Mouse (Mus musculus) spleen, adult 12 weeks (tissue): ENCODE measurements around the gene Eml5.

Source experiments
- DNase-seq: peaks from one replicate; pipeline ENCODE4 v3.0.0; 2022; ENCODE audit warnings: low spot score

Eml5 gene

GRCm38 (mm10) chr12:98833901-98834300 lies 67.4 kb downstream of the Eml5 start:
- DNase-seq: no peak

GRCm38 (mm10) chr12:98832929-98833598 lies 68.2 kb downstream of the Eml5 start:
- no peak for DNase-seq

DNA sequence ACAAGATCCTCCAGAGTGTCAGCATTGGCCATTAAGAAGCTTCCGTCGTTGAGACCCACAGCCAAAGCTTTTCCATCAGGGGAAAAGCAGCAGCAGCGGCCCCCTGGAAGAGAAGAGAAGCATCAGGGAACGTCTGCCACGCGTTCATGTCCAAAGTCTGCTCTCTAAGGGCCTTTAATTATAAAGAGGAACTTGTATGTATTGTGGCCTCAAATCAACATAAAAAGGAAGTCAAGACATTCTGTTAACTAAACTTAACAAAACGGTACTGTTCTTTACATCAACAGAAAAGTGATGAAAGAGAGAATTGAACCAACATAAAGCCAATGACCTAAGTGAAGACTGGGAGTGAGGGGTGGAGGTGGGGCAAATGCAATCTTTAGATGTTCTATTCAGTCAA lies 70.2 kb downstream of the Eml5 start:
- DNase-seq: no peak

DNA sequence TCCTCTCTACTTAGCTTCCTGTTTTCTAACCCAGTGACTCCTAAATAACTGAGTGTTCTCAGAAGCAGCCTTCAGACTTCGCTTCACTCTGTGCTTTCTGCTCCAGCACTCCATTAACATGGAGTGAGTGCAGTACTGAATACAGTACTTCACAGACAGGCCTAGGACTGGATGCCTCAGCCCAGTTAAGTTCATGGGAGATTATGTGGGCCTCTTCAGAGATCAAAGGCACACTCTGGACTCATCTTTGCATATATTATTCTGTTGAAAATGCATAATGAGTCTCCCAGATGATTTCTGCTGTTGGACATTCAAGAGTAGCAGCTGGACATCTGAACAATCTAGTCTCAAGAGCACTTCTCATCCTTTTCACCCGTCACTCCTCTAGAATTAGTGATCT lies 80.5 kb downstream of the Eml5 start:
- DNase-seq: no peak

GRCm38 (mm10) chr12:98804078-98804748 lies 97.1 kb downstream of the Eml5 start:
- DNase-seq: no peak

- no peak for DNase-seq
Measured at GRCm38 (mm10) chr12:98802245-98802644, 99.0 kb downstream of the Eml5 start.

DNA sequence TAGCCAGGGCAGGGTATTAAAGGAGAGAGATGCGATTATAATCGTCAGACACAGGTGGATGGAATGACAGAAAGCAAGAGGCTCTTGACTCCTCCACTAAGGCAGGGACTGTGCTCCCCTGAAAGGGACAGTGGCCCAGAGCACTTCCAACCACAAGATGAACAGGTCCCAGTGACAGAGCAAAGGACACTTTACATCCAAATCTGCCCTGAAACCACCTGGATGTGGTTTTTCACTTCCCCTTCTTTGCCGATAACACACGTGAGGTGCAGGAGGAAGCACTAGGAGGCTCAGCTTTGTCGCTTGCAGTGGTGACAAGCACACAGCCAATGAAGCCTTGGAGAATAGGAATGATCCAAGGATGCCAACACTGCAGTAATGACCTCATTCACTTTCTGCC lies 101.0 kb downstream of the Eml5 start:
- DNase-seq: no peak

- no peak for DNase-seq
Measured at GRCm38 (mm10) chr12:98795731-98796318, 105.5 kb downstream of the Eml5 start.

GRCm38 (mm10) chr12:98784251-98784650 lies 117.0 kb downstream of the Eml5 start:
- no peak for DNase-seq

DNA sequence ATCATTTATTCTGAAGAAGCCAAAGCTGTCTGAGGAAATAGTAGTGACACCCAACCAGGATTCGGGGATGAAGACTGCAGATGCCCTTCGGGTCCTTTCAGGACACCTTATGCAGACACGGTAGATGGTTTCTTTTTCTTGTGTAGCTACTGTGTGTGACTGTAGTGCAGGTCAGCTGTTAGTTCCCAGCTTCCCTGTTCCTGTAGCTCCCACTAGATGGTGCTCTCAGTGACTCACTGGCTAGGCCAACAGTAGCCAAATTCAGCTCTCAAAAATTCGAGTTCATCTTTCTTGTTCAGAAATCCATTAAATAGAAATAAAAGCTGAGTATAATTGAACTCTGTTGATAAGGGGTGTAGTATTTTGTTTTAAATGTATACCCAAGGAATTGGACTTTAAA lies 122.1 kb downstream of the Eml5 start:
- DNase-seq: no peak

GRCm38 (mm10) chr12:98777509-98777908 lies 123.8 kb downstream of the Eml5 start:
- no peak for DNase-seq

- DNase-seq: no peak
Measured at GRCm38 (mm10) chr12:98766241-98766640, 135.0 kb downstream of the Eml5 start.

DNA sequence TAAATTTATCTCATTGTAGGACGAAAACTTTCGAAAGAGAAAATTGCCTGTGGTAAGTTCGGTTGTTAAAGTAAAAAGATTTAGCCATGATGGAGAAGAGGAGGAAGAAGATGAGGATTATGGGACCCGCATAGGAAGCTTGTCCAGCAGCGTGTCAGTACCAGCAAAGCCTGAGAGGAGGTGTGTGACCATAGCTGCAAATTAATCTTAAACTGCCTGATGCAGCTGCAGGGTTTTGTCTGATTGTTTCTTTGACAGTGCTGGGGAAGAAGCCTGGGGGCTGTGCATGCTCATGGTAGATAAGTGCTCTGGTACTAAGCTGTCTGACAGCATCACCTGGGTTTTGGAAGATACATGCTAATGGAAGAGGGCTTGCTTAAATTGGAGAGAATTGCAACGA lies 141.6 kb downstream of the Eml5 start:
- no peak for DNase-seq

- no peak for DNase-seq
Measured at GRCm38 (mm10) chr12:98757636-98758035, 143.6 kb downstream of the Eml5 start.

DNA sequence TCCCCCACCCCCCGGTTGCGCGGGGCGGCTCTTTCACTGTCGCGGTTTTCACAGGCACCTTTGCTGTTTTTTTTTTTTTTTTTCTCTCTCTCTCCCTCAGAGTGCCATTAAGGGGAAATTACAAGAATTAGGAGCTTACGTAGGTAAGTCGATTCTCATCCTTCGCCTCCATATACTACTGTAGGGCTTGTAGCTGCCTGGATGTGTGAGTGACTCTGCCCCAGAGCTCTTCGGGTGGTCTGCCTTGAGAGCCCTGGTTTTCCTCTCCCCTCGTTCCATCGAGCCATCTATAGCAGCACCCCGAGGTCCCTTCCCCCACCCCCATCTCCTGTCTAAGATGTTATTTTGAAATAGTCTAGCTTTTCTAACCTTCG lies 153.9 kb downstream of the Eml5 start:
- DNase-seq: no peak

DNA sequence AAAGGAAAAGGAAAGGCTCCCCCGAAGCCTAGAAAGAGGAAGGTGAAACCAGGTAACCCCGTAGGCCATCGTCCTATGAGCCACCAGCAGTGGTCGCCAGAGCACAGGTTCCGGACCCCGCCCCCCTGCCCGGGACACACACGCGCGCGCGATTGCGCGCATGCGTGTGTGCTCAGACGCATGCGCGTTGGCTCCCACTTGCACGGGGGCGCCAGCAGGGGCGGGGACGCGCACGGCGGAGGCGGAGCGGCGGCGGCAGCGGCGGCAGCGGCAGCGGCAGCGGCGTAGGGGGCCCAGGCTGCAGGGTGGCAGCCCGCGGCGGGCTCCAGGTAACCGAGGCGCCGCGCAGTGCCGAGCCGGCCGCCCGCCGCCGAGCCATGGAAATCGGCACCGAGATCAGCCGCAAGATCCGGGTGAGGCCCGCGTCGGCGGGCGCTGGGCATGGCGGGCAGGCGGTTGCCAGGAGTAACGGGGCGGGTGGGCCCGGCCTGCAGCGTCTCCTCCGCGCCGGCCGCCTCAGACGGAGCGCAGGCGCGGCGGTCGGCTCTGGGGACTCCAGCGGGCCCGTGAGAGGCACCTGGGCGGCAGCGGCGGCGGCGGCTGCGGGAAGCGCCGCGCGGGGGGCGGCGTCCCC lies 154.4 kb downstream of the Eml5 start, which contains the start of gene Zc3h14:
Gene Zc3h14 (plus strand): TSS at position 219 of the 634 bp plus-strand sequence.
- peak; percentile 93 for DNase-seq

GRCm38 (mm10) chr12:98746131-98746530 lies 155.2 kb downstream of the Eml5 start:
- DNase-seq: peak; percentile 50

- no peak for DNase-seq
Measured at GRCm38 (mm10) chr12:98745626-98746025, 155.7 kb downstream of the Eml5 start.

DNA sequence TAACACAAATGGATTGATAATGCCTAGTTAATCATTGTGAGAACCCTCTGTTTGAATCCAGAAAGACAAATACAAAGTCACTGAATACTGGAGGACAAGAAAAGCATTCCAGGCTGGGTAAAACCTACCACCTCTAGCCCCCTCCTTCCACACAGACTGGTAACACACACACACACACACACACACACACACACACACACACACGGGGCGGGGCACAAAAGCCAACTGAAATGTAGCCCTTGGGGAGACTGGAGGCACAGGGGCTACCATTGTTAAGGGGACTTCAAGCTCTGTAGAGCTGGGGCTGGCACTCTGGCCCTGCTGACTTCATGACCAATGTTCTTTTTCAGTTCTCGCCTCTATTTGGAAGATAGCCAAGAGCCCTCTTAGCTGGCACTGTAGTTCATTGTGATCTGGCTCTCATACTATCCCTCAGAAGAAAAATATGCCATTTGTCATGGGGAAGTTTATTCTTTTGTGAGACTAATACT lies 160.2 kb downstream of the Eml5 start:
- no peak for DNase-seq

DNA sequence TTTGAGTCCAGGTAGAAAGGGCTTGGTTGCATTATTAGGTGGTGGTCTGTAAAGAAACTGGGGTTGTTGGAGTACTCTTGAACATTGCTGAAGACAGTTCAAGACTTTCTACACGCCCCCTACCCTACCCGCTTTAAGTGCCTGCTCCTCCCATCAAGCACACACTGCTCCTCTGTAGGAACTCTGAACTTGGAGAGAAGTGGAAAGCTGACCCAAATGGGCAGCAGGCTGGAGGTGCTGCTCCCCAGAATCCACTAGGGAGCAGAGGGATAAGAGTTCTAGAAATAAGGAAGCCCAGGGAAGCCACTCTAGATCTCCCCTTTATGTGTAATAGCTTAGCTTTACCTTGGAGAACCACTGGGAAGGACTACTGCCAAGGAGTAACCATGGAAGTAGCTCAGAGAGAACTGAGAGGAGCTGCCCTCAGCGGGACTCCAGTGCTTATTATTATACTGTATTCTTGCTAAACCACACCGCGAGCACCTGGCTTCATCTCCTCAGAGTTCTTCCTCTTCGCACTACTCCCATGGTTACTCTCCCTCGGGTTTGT lies 163.4 kb downstream of the Eml5 start:
- DNase-seq: no peak

DNA sequence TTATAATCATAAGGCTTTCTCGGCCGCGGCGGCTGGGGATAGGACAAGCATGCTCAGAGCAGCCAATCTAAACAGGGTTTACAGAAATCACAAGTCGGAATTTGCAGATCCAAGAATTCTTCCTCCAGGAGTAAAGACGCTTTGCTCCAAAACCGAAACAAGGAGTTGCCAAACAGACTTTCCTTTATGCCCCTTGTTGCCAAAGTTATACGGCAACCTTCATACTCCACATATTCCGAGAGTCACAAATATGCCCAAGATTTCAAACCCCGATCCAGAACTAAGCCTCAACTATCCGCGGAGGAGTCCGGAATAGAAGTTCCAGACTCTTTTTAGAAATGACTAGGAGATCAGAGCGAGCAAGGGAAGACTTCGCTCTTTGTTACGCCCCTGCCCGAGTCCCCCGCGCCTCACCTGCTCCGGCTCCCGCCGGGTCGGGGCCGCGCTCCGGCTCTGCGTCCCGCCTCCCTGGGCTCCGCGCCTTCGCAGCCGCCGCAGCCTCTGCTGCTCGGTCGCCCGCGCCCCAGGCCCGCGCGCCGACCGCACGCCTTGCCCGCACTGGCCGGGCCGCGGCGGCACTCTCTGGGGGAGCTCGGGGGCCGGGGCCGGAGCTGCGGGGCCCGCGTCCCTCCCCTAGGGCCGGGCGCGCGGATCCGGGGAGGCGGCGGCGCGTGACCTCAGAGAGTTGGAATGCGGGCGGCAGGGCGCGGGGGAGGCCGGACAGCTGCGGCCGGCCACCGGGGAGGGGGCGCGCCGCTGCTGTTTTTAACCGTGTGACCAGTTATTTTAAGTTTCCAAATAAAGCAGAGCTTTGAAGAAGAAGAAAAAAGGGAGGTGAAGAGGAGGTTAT lies 164.1 kb downstream of the Eml5 start, which contains the start of gene Ptpn21:
Gene Ptpn21 (minus strand): TSS at position 455 of the 850 bp plus-strand sequence.
- no peak for DNase-seq
